Mouse (Mus musculus): ENCODE measurements at regions not wholly inside any gene's neighbourhood (a gene's known extent, or its start where the extent isn't known, plus 50 kb on each side); places are given as distances from the start of the nearest gene placed in this dataset.

DNA sequence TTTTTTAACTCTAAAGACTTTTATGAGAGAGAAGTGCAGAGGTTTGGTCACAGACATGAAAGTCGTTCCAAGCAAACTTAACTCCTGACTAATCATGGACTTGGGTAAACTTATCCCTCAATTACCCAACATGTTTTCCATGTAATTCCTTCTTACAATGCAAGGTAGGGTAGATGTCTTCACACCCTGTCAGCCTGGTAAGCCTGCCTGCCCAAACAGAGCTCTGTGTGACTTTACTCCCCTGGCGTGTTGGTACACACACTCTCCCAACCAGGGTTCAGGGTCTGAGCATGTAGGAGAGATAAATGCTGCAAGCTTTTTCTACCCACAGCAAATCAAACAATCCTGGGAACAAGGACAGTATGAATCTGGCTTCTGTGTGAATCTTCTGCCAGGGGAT lies 192.1 kb upstream of the Camk1g start:
- no peak for DNase-seq

- no peak for DNase-seq
These were observed 188.0 kb upstream of the Camk1g start for GRCm38 (mm10) chr1:193558122-193558521.

- no peak for DNase-seq
These were observed 184.6 kb upstream of the Camk1g start for GRCm38 (mm10) chr1:193554731-193555130.

DNA sequence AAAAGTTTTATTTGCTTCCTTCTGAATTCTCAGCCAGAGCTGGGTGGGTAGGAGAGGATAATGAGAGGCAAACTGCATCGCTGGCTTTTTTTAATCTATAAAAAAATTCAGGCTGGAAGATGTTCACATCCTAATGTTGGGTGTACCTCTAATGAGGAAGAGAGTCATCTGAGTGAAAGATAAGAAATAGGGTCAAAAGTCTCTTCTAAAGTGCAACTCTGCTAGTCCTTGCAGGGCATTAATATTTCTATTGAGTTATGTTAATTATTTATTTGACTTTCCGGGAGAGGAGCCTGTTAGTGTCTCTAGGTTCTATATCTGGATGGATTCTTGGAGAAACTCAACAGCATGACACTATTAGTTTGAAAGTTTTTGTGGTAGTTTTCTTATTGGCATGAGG lies 182.2 kb upstream of the Camk1g start:
- DNase-seq = no peak

DNA sequence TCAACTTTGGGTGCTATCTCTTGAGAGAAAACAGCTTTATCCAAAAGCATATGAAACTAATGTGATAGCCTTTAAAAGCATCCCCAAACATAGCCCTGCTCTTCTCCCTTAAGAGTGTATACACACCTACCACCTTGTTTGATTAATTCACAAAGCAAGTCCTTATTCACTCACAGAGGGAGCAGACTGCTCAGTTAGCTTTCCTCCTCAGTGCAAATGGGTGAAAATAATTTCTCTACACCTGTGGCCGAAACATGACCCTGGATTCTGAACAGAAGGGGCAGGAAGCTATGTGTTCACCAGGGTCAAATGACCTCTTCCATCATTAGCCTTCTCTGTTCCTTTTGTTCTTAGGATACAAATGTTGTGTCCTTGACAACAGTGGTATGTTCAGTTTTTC lies 181.2 kb upstream of the Camk1g start:
- no peak for DNase-seq

GRCm38 (mm10) chr1:193550761-193551160 lies 180.7 kb upstream of the Camk1g start:
- DNase-seq = no peak

DNA sequence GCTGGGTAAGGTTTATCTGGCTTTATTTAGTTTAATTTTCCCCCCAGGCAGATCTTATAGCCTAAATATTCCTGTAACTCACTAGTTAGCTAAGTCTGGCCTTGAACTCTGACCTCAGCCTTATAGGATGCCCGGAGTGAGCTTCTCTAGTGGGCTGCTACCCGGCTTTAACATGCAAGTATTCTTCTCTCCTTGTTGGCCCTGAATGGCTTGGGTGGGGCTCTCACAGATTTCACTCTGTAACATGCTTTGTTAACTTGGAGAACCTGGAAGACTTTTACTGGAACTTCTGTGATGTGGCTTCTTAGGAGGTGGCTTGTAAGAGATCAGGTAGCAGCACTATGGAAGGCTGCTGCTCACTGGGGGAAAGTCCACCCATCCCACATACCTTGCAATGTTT lies 177.3 kb upstream of the Camk1g start:
- DNase-seq = no peak

- no peak for DNase-seq
These were observed 175.9 kb upstream of the Camk1g start for GRCm38 (mm10) chr1:193546044-193546432.

DNA sequence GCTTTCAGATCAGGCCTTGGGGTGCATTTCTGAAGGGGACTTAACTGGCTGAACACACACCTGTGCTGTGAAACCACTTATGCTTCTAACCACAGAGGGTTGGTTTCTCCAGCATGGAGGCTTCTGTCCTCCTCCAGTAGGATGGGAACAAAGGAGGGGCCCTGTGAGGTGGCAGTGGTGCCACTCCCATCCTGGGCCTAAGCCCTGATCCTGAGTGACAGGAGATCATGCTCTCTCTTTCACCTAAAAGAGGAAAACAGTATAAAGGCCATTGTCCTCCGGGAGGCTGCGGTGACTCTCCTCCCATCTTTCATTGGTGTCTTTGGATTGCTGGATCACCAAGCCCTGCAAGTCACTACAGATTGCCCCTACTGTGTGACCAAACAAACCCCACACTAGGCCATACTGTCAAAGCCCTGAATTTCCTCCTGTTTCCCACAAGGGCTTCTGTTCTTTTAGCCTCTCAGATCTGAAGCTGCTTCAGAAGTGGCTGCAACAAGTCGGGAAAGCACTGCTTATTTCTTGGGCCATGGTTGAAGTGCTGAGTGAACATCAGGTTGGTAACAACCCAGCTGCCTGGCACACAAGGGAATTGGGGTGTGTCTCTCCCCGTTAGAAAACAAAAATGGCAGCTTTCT lies 175.4 kb upstream of the Camk1g start:
- DNase-seq = no peak

DNA sequence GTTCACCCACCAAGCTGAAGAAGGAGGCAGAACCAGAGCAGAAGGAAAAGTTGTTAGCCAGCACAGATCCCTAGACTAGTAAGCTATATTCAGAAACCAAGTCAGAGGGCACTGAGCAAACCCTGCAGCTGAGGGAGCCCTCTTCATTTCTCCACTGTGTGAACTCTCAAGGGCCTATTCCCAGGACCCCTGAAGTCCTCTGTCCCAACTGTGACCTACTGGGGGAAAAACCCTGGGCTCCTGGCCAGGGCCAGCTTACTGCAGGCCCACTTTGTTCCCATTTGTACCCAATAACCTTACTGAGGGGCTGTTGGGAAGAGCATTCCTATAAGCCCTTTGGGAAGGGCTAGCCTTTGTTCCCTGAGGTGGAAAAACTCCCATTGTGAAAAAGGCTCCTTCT lies 174.7 kb upstream of the Camk1g start:
- no peak for DNase-seq

DNA sequence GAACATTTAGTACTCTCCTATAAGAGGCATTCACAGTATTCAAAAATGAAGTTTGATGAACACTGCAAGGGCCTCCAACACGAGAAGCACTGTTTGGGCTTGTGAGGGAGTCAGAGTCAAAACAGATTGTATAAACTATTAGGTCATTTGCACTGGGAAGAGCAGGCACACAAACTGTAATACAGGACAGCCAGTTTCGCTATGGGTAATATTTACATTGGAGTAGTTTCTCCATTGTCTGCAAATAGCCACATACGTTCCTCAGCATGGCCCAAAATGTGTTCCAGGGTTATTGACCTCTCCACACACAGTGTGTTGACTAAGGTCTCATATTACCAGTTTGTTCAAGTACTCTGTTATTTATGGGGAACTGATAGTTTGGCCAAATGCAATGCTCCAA lies 173.7 kb upstream of the Camk1g start:
- no peak for DNase-seq

- DNase-seq = no peak
These were observed 173.2 kb upstream of the Camk1g start for GRCm38 (mm10) chr1:193543284-193543683.

GRCm38 (mm10) chr1:193541934-193542580 lies 172.0 kb upstream of the Camk1g start:
- peak; percentile 25 for DNase-seq

DNA sequence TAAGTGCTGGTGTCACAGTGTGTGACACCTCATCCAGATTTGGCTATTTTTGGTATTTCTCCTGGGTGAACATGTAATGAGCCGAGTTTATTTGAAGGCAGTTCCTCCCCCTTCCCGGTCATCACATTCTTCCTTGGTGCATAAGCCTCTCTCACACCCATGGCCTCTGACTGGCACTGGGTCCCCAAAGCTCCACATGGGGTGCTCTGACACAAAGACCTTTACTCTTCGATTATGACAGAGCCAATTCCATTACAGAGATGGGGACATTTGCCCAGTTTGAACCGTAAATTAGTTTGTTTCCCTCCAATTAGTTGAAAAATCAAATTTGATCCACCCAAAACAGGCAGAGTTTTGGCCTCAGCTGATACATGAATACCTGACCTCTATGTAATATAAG lies 171.2 kb upstream of the Camk1g start:
- DNase-seq = no peak

GRCm38 (mm10) chr1:193540486-193540885 lies 170.4 kb upstream of the Camk1g start:
- DNase-seq = no peak

- no peak for DNase-seq
These were observed 169.2 kb upstream of the Camk1g start for GRCm38 (mm10) chr1:193539261-193539660.

DNA sequence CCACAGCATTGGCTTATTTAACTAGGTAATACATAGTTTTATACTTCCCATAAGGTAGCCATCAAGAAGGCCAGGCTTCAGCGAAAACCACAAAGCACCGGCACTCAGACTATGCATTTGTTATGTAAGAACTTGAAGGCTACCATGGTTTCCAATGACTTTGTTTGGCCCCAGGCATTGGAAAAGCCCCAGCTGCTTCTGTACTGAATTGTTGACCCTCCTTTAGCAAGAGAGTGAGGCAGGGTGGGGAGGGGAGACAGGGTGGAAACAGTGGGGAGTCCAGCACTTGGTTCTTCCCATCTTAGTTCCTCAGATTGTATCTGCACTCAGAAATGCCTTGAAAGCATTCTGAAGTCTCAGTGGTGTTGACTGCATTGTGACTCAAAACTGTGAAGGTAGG lies 168.3 kb upstream of the Camk1g start:
- no peak for DNase-seq

GRCm38 (mm10) chr1:193537616-193538015 lies 167.5 kb upstream of the Camk1g start:
- no peak for DNase-seq

DNA sequence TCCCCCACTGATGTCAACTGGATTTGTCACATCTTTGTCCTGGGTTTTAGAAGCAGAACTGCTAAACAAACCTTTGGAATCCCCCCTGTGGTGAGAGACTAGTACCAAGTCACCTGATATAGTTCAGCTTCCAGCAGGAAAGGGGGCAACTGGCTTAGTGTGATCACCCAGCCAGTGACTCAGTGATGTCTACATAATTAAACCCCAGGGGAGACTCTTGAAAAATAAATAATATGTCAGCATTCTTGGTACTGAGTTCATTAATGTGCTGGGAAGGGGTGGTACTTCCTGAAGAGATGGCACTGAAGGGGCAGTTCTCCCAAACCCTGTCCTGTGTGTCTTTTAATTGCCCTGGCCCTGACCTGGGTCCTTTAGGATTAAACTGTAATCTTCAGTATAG lies 166.5 kb upstream of the Camk1g start:
- DNase-seq = no peak

- no peak for DNase-seq
These were observed 164.4 kb upstream of the Camk1g start for GRCm38 (mm10) chr1:193534449-193534848.

- no peak for DNase-seq
These were observed 156.4 kb upstream of the Camk1g start for GRCm38 (mm10) chr1:193526501-193526900.

- no peak for DNase-seq
These were observed 151.9 kb upstream of the Camk1g start for GRCm38 (mm10) chr1:193522007-193522406.

GRCm38 (mm10) chr1:193518840-193519239 lies 148.7 kb upstream of the Camk1g start:
- no peak for DNase-seq

GRCm38 (mm10) chr1:193517968-193518367 lies 147.9 kb upstream of the Camk1g start:
- DNase-seq = no peak

GRCm38 (mm10) chr1:193517293-193517692 lies 147.2 kb upstream of the Camk1g start:
- no peak for DNase-seq
